Mouse (Mus musculus): ENCODE data around the gene Efna4. TPM values are rescaled to one million over a fixed set of nuclear protein-coding genes. Genes with fewer than 3 reads are reported as not detected.

Efna4 gene
- 29.2 and 31.3 TPM in 2 replicates for polyA plus RNA-seq (2015; fragmentation: Nextera tagmentation; extraction: Ambion mirVana)

DNA sequence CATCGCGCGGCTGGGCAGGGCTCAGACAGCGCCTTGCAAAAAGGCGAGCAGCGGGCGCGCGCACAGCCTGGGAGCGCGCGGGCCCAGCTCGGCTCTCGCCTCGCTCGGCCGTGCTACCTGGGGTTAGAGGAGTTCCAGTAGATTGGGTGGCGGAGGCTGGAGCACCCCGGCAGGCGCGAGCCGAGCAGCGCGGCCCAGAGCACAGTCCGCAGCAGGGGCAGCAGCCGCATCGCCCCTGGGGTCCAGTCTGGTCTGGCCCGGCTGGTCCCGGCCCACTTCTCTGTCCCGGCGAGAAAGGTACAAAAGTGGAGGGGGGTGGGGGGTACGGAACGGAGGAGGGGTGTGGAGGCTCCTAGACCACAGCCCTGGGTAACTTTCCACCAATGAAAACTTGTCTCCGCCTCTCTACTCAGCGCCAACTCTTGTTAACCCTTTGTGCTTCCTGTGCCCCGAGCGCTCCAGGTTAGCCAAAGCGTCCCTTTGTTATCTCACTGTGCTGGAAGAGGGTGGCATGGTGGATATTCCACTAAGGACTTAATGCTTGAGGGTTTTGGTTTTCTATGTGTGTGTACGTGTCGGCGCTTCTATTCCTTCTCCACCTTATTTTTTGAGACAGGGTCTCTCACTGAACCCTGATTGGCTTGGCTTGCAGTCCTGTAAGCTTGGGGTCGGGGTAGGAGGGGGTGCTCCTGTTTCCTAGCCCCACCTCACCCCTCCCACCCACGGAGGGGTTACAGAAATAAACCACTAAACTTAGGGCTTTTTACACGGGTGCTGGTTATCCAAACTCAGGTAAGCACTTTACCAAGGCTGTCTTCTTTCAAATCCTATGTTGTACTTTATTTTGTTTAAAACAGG is at the start of gene Efna4:
Gene Efna4, minus strand, starts transcription at position 308 of the 858 bp plus-strand sequence.
- under 1% methylated on average over 33 of the region's 44 CpGs for WGBS
- H3K4me3 ChIP-seq (ENCODE audit: low read length), result peak within 1 kb of the TSS; percentile 96
- peaks cover 46% of the 10 kb centered on the region for H3K4me1 ChIP-seq (ENCODE audit: insufficient read depth, low read length)
- H3K9me3 ChIP-seq (ENCODE audit: low read length), result no peaks in the 10 kb centered on the region
- H3K27ac ChIP-seq (ENCODE audit: low read length), result peak within 1 kb of the TSS; percentile 92
- peak within 1 kb of the TSS; percentile 73 for H3K4me2 ChIP-seq (replicated peaks; ENCODE audit: low read depth, low read length)
- peak within 1 kb of the TSS; percentile 97 for H3K9ac ChIP-seq (replicated peaks; ENCODE audit: low read length)
- ATAC-seq (ENCODE audit: low FRiP score, low TSS enrichment), result peak; percentile 86
- peaks cover 22% of the 10 kb centered on the region for H3K36me3 ChIP-seq (ENCODE audit: insufficient read depth, low read length)
- H3K27me3 ChIP-seq (ENCODE audit: insufficient read depth, low read length), result no peaks in the 10 kb centered on the region

DNA sequence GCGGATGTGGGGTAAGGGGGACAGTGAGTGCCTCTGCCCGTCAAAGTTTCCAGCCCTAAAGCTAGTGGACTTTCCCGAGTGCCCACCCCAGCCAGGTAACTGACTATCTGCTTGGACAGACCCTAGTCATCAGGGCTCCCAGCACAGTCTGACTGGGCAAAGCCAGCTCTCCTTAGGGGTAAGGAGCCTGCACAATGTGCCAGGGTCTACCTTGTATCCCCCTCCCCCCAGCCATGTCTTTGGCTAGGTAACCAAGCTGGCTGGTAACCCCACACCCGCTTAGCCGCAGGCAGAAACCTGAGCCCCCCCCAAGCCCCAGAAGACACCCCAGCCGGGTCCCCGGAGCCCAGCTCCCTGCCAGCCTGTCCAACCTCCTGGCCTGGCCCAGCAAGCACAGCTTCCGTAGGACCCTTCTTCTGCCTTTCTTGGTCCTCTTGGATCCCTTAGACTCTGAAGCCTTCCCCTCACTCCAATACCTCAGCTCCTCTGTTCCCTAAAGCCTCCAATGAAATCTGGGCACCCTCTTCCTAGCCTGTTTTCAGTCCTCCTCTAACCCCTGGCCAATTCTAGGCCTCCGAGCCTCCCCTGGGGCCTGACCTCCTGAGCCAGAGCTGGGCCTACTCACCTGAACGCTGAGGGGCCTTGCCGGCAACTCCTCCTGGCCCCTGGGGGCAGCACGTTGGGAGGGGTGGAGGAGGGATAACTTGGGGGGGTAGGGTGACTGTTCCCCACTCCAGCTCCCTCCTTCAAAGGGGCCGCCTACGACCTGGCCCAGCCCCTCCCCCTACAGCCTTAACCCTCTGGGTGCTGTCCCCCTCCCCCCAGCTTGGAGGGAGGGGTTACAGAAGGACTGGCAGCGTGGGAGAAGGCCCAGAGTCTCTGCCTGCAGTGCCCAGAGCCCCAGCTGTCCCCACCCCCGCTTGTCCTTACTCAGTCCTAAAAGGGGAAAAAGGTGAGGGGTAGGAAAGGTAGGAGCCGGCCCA is 48.9 kb upstream of the Efna4 start:
- Histone ChIP-seq H3K4me2 (replicated peaks; ENCODE audit: low read depth, low read length) (0 out of 2 replicates have a peak overlapping the region, but pooled peaks have one; percentile 4), H3K4me3 (ENCODE audit: low read length) (no peak overlapping the region), H3K9ac (replicated peaks; ENCODE audit: low read length) (peak overlapping the region; percentile 4; the same call in 1 of the 2 replicates), H3K4me1 (ENCODE audit: insufficient read depth, low read length) (peaks cover 50% of the 10 kb centered on the region), H3K27ac (ENCODE audit: low read length) (no peak overlapping the region), H3K36me3 (ENCODE audit: insufficient read depth, low read length) (no peaks in the 10 kb centered on the region), H3K9me3 (ENCODE audit: low read length) (no peaks in the 10 kb centered on the region), H3K27me3 (ENCODE audit: insufficient read depth, low read length) (no peaks in the 10 kb centered on the region)
- WGBS, result 53% methylated on average over 17 of the region's 17 CpGs
- no peak for ATAC-seq (ENCODE audit: low FRiP score, low TSS enrichment)

DNA sequence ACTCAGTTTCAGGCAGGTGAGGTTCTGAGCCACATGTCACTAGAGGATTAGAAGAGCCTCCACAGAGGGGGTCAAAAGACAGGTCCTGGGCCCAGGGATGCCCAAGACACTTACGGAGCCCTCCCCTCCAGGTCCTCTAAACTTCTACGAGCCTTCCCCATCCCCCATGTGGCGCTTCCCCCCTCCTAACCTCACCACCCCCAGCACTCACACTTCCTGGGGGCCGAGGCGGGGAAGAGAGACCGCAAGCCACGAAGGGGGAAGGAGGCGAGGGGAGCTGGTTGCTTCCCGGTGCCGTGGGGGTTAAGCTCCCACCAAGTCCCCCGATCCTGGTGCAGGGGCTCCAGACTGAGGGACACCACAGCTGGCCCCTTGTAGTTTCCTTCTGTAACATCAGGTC is 47.6 kb upstream of the Efna4 start:
- H3K9ac ChIP-seq (replicated peaks; ENCODE audit: low read length), result no peak overlapping the region
- ATAC-seq (ENCODE audit: low FRiP score, low TSS enrichment), result no peak

DNA sequence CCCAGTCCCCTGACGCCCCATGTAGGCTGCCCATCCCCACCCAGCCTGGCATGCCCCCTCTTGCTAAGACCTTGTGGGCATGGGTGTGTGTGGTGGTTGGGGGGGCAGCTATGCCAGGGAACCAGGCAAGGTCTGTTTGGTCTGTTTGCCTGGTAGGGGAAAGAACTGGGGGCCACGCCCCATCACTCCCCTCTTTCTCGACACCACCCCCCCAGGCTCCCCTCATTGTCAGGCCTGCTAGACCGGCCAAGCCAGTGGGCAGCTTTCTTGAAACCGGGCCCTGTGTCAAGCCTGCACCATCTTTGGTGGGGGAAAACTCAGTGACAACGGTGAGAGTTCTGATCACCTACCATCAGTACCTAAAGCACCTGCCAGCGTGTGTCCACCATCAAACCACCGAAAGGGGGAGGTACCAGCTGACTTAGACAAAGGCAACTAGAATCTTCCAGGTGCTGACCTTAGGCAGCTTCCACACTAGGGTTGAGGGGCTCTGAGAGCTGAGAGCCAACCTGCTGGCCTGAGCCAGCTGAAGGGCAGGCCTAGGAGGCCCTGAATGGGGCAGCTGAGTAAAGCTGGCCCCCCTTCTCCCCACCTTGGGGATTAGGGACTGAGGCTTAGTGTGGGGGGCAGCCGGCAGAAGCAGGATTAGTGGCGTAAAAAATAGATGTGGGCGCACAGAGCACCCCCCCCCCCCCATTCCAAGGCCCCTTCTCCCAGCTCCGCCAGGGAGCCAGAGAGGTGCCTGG is 46.7 kb upstream of the Efna4 start:
- no peak overlapping the region for H3K27ac ChIP-seq (ENCODE audit: low read length)
- WGBS, result 77% methylated on average over 10 of the region's 12 CpGs
- H3K9me3 ChIP-seq (ENCODE audit: low read length), result no peaks in the 10 kb centered on the region
- peaks cover 9% of the 10 kb centered on the region; the same call in 1 of the 2 replicates for H3K36me3 ChIP-seq (ENCODE audit: insufficient read depth, low read length)
- ATAC-seq (ENCODE audit: low FRiP score, low TSS enrichment), result no peak
- no peak overlapping the region for H3K4me2 ChIP-seq (replicated peaks; ENCODE audit: low read depth, low read length)
- H3K4me1 ChIP-seq (ENCODE audit: insufficient read depth, low read length), result peaks cover 29% of the 10 kb centered on the region
- H3K27me3 ChIP-seq (ENCODE audit: insufficient read depth, low read length), result no peaks in the 10 kb centered on the region
- no peak overlapping the region for H3K9ac ChIP-seq (replicated peaks; ENCODE audit: low read length)
- H3K4me3 ChIP-seq (ENCODE audit: low read length), result no peak overlapping the region

More for the DNA sequence above, 47.6 kb upstream of the Efna4 start:
- Histone ChIP-seq H3K9me3 (ENCODE audit: low read length) (no peaks in the 10 kb centered on the region), H3K27ac (ENCODE audit: low read length) (no peak overlapping the region), H3K27me3 (ENCODE audit: insufficient read depth, low read length) (no peaks in the 10 kb centered on the region), H3K36me3 (ENCODE audit: insufficient read depth, low read length) (peaks cover 7% of the 10 kb centered on the region; the same call in 1 of the 2 replicates), H3K4me2 (replicated peaks; ENCODE audit: low read depth, low read length) (no peak overlapping the region), H3K4me1 (ENCODE audit: insufficient read depth, low read length) (peaks cover 37% of the 10 kb centered on the region), H3K4me3 (ENCODE audit: low read length) (no peak overlapping the region)
- 50% methylated on average over 7 of the region's 11 CpGs for WGBS

DNA sequence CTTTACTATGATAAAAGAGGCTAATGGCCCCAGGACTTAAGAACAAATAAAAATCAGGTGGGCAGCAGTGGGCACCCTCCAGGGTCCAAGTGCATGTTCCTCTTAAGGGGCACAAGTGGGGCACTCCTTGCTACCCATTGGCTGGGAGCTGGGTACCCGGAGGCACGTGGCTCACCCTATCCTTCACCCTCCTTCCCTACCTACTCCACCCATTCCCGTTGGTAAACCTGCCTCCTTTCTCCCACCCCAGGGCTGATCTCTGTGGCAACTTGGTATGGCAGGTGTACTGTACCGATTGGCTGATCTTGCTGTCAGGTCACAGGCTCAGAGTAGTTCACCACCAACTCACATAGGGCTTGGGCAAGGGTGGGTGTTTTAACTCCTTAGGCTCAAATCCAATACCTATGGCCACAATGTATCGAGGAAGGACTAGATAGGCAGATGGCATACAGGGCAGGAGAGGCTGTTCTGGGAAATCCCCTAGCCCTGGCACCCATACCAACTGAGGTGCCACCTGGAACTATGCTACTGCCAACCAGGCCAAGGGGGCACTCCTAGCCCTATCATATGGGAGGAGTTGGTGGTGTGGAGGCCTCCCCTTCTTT is 45.9 kb upstream of the Efna4 start:
- ATAC-seq (ENCODE audit: low FRiP score, low TSS enrichment), result no peak

DNA sequence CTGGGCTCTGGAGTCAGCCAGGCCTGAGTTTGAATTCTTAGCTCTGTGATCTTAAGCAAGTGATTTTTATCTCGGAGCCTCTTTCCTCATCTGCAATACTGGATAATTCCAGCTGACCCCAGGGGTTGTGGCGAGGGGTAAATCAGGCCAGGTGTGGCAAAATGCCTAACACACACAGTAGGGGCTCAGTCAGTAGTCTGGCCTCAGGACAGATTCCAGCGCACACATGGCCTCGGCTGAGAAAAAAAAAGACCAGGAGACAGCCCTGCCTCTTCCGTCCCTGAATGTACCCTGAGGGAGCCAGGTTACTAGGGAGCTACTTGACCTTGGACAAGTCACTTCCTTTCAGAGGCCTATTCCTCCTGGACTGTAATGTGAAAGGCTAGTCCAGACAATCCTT is 45.1 kb upstream of the Efna4 start:
- no peaks in the 10 kb centered on the region for H3K27me3 ChIP-seq (ENCODE audit: insufficient read depth, low read length)
- H3K4me2 ChIP-seq (replicated peaks; ENCODE audit: low read depth, low read length), result no peak overlapping the region
- no peak overlapping the region for H3K4me3 ChIP-seq (ENCODE audit: low read length)
- no peaks in the 10 kb centered on the region for H3K9me3 ChIP-seq (ENCODE audit: low read length)
- H3K27ac ChIP-seq (ENCODE audit: low read length), result no peak overlapping the region
- WGBS, result 78% methylated on average over 5 of the region's 5 CpGs
- no peak for ATAC-seq (ENCODE audit: low FRiP score, low TSS enrichment)
- H3K9ac ChIP-seq (replicated peaks; ENCODE audit: low read length), result no peak overlapping the region
- peaks cover 12% of the 10 kb centered on the region; the same call in 1 of the 2 replicates for H3K36me3 ChIP-seq (ENCODE audit: insufficient read depth, low read length)
- H3K4me1 ChIP-seq (ENCODE audit: insufficient read depth, low read length), result peaks cover 38% of the 10 kb centered on the region

More for the DNA sequence above, 45.9 kb upstream of the Efna4 start:
- peaks cover 12% of the 10 kb centered on the region; the same call in 1 of the 2 replicates for H3K36me3 ChIP-seq (ENCODE audit: insufficient read depth, low read length)
- no peak overlapping the region for H3K4me2 ChIP-seq (replicated peaks; ENCODE audit: low read depth, low read length)
- no peaks in the 10 kb centered on the region for H3K9me3 ChIP-seq (ENCODE audit: low read length)
- no peak overlapping the region for H3K4me3 ChIP-seq (ENCODE audit: low read length)
- WGBS, result 87% methylated on average over 5 of the region's 5 CpGs
- no peaks in the 10 kb centered on the region for H3K27me3 ChIP-seq (ENCODE audit: insufficient read depth, low read length)
- no peak overlapping the region for H3K9ac ChIP-seq (replicated peaks; ENCODE audit: low read length)
- H3K27ac ChIP-seq (ENCODE audit: low read length), result no peak overlapping the region
- peaks cover 34% of the 10 kb centered on the region for H3K4me1 ChIP-seq (ENCODE audit: insufficient read depth, low read length)

DNA sequence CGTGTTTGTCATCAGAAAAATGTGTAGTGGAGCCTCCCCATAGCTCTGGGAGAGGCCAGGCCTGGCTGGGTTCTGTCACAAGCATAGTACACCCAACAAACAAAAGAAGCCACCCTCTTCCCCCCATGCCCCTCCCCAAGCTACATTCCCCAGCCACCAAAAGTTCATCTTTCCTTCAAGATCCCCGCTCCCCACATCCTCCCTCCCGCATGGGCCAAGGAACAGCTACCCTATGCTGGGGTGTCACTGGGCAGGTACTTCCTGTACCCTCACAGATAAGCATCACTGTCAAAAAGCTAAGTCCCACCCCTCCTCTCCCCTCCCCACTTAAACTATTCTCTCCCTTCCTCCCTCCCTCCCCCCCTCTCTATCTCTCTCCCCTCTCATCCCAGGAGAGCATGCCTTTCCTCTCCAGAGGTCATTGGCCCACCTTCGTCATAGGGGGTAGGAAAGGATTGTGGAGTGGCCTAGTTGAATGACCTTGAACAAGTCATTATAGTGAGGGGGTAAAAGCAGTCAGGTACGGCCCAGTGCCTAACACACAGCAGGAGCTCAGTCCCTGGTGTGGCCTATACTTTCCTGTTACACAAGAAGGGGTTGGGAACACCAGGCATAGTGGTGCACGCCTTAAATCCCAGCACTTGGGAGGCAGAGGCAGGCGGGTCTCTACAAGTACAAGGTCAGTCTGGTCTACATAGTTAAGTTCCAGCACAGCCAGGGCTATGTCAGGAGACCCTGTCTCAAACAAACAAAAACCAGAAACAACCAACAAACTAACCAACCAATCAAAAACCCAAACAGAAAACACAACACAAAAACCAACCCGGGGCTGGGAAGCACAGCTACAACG is 44.4 kb upstream of the Efna4 start:
- Histone ChIP-seq H3K4me1 (ENCODE audit: insufficient read depth, low read length) (peaks cover 36% of the 10 kb centered on the region), H3K4me2 (replicated peaks; ENCODE audit: low read depth, low read length) (no peak overlapping the region)
- WGBS, result 88% methylated on average over 9 of the region's 9 CpGs

DNA sequence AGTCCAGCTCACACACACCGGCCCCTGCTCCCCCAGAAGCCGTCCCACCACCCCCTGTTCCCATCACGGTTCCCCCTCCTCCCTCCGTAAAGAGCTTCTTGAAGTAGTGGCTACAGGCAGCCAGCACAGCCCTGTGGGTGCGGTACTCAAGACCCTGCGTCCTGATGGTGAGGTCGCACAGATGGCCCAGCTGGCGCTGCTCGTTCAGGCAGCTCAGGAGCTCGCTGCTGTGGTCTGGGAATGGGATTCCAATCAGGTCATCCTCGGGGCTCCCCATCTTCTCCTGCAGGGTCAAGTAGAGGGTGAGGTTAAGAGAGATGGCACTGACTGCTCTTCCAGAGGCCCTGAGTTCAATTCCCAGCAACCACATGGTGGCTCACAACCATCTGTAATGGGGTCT is 43.4 kb upstream of the Efna4 start:
- WGBS, result 81% methylated on average over 11 of the region's 11 CpGs
- H3K4me1 ChIP-seq (ENCODE audit: insufficient read depth, low read length), result peaks cover 26% of the 10 kb centered on the region
- no peak overlapping the region for H3K9ac ChIP-seq (replicated peaks; ENCODE audit: low read length)
- no peaks in the 10 kb centered on the region for H3K9me3 ChIP-seq (ENCODE audit: low read length)
- no peak overlapping the region for H3K27ac ChIP-seq (ENCODE audit: low read length)
- H3K27me3 ChIP-seq (ENCODE audit: insufficient read depth, low read length), result no peaks in the 10 kb centered on the region
- peaks cover 12% of the 10 kb centered on the region; the same call in 1 of the 2 replicates for H3K36me3 ChIP-seq (ENCODE audit: insufficient read depth, low read length)
- no peak for ATAC-seq (ENCODE audit: low FRiP score, low TSS enrichment)
- no peak overlapping the region for H3K4me2 ChIP-seq (replicated peaks; ENCODE audit: low read depth, low read length)
- no peak overlapping the region for H3K4me3 ChIP-seq (ENCODE audit: low read length)

More for the DNA sequence above, 44.4 kb upstream of the Efna4 start:
- H3K9ac ChIP-seq (replicated peaks; ENCODE audit: low read length), result no peak overlapping the region
- no peak for ATAC-seq (ENCODE audit: low FRiP score, low TSS enrichment)
- no peaks in the 10 kb centered on the region for H3K27me3 ChIP-seq (ENCODE audit: insufficient read depth, low read length)
- H3K36me3 ChIP-seq (ENCODE audit: insufficient read depth, low read length), result peaks cover 12% of the 10 kb centered on the region; the same call in 1 of the 2 replicates
- no peak overlapping the region for H3K27ac ChIP-seq (ENCODE audit: low read length)
- H3K4me3 ChIP-seq (ENCODE audit: low read length), result no peak overlapping the region
- H3K9me3 ChIP-seq (ENCODE audit: low read length), result no peaks in the 10 kb centered on the region

Measured in kidney, embryonic 16.5 days (tissue).